Mouse (Mus musculus) forebrain, embryonic 11.5 days (tissue): ENCODE measurements at regions not wholly inside any gene's neighbourhood (a gene's known extent, or its start where the extent isn't known, plus 50 kb on each side); places are given as distances from the start of the nearest gene placed in this dataset.

Experiments
- ATAC-seq: fragments of 200-750 bp; cut with Nextera tagmentation; replicated peaks from 2 replicates; pipeline ENCODE4 v1.8.0; 2017; ENCODE audit warnings: moderate TSS enrichment; ENCODE audit not compliant: low FRiP score
- DNase-seq: peaks from one replicate; pipeline ENCODE4 v3.0.0-alpha.2; 2017; ENCODE audit warnings: low spot score
- H3K27ac ChIP-seq: fragments of 300-500 bp; sonication (generic); 2 replicates; pipeline ENCODE4 v1.5.1; 2014; ENCODE audit warnings: low read depth, low read length
- H3K27me3 ChIP-seq: fragments of 300-500 bp; sonication (generic); 2 replicates; pipeline ENCODE4 v1.6.1; 2014; ENCODE audit warnings: mild to moderate bottlenecking, low read length, mixed read lengths; ENCODE audit not compliant: control insufficient read depth, insufficient read depth
- H3K36me3 ChIP-seq: fragments of 300-500 bp; sonication (generic); 2 replicates; pipeline ENCODE4 v1.6.1; 2014; ENCODE audit warnings: mild to moderate bottlenecking, low read length, moderate library complexity, mixed read lengths; ENCODE audit not compliant: control insufficient read depth, insufficient read depth
- H3K4me1 ChIP-seq: fragments of 300-500 bp; sonication (generic); replicated peaks from 2 replicates; pipeline ENCODE4 v1.6.1; 2014; ENCODE audit warnings: low read length, mixed read lengths; ENCODE audit not compliant: control insufficient read depth, insufficient read depth
- H3K4me2 ChIP-seq: fragments of 300-500 bp; sonication (generic); 2 replicates; pipeline ENCODE4 v1.6.1; 2014; ENCODE audit warnings: low read depth, mild to moderate bottlenecking, low read length, moderate library complexity, mixed read lengths; ENCODE audit not compliant: severe bottlenecking
- H3K4me3 ChIP-seq: fragments of 300-500 bp; sonication (generic); 2 replicates; pipeline ENCODE4 v1.5.1; 2014; ENCODE audit warnings: low read depth, low read length
- H3K9ac ChIP-seq: fragments of 300-500 bp; sonication (generic); 2 replicates; pipeline ENCODE4 v1.6.1; 2014; ENCODE audit warnings: low read length
- H3K9me3 ChIP-seq: fragments of 300-500 bp; sonication (generic); 2 replicates; pipeline ENCODE4 v1.6.1; 2016; ENCODE audit warnings: low read length, mixed read lengths; ENCODE audit not compliant: control insufficient read depth
- WGBS: fragments of 180-500 bp; shearing (Covaris S2); extraction: QIAGEN DNeasy Blood & Tissue Kit; methylation state at CpG from one replicate; pipeline ENCODE4 v1.1.7; 2014; 5-methylcytosine and 5-hydroxymethylcytosine counted together

GRCm38 (mm10) chr2:107175721-107176120 is 114.7 kb upstream of the Kcna4 start:
- Histone ChIP-seq H3K4me3 (no peak overlapping the region), H3K4me2 (no peak overlapping the region), H3K36me3 (no peaks in the 10 kb centered on the region), H3K27ac (no peak overlapping the region), H3K4me1 (no peaks in the 10 kb centered on the region), H3K9ac (no peak overlapping the region), H3K9me3 (no peaks in the 10 kb centered on the region), H3K27me3 (no peaks in the 10 kb centered on the region)
- WGBS, result 58% methylated on average over 4 of the region's 4 CpGs
- ATAC-seq (0 out of 2 replicates have a peak, but pooled peaks have one; percentile 51), DNase-seq (no peak)

GRCm38 (mm10) chr2:107183066-107183465 is 107.4 kb upstream of the Kcna4 start:
- Histone ChIP-seq H3K9me3 (no peaks in the 10 kb centered on the region), H3K4me1 (no peaks in the 10 kb centered on the region), H3K27ac (no peak overlapping the region), H3K4me3 (no peak overlapping the region), H3K27me3 (no peaks in the 10 kb centered on the region), H3K36me3 (no peaks in the 10 kb centered on the region), H3K9ac (no peak overlapping the region), H3K4me2 (no peak overlapping the region)
- 91% methylated on average over 6 of the region's 6 CpGs for WGBS
- ATAC-seq (no peak), DNase-seq (no peak)

- Histone ChIP-seq H3K9ac (no peak overlapping the region), H3K4me1 (no peaks in the 10 kb centered on the region), H3K4me2 (no peak overlapping the region), H3K4me3 (no peak overlapping the region), H3K27me3 (no peaks in the 10 kb centered on the region), H3K9me3 (no peaks in the 10 kb centered on the region), H3K36me3 (no peaks in the 10 kb centered on the region), H3K27ac (no peak overlapping the region)
- ATAC-seq, result no peak
- 24% methylated on average over 3 of the region's 3 CpGs for WGBS
- DNase-seq, result no peak
Measured at GRCm38 (mm10) chr2:107184864-107185263, 105.6 kb upstream of the Kcna4 start.

GRCm38 (mm10) chr2:107201856-107202473 is 88.5 kb upstream of the Kcna4 start:
- Histone ChIP-seq H3K27me3 (no peaks in the 10 kb centered on the region), H3K27ac (no peak overlapping the region), H3K4me1 (no peaks in the 10 kb centered on the region), H3K36me3 (no peaks in the 10 kb centered on the region), H3K4me3 (no peak overlapping the region), H3K9ac (no peak overlapping the region), H3K9me3 (no peaks in the 10 kb centered on the region), H3K4me2 (no peak overlapping the region)
- ATAC-seq, result no peak
- WGBS, result 93% methylated on average over 4 of the region's 4 CpGs
- no peak for DNase-seq

GRCm38 (mm10) chr2:107202474-107202858 is 88.0 kb upstream of the Kcna4 start:
- Histone ChIP-seq H3K36me3 (no peaks in the 10 kb centered on the region), H3K27ac (no peak overlapping the region), H3K4me1 (no peaks in the 10 kb centered on the region), H3K9me3 (no peaks in the 10 kb centered on the region), H3K27me3 (no peaks in the 10 kb centered on the region), H3K4me2 (no peak overlapping the region), H3K4me3 (no peak overlapping the region), H3K9ac (no peak overlapping the region)
- DNase-seq (no peak), ATAC-seq (no peak)
- WGBS, result 79% methylated on average over 3 of the region's 3 CpGs

- no peak overlapping the region for H3K27ac ChIP-seq
- H3K9me3 ChIP-seq, result no peaks in the 10 kb centered on the region
- 77% methylated on average over 1 of the region's 1 CpGs for WGBS
- no peak for DNase-seq
- H3K36me3 ChIP-seq, result no peaks in the 10 kb centered on the region
- H3K9ac ChIP-seq, result no peak overlapping the region
- no peak overlapping the region for H3K4me2 ChIP-seq
- ATAC-seq, result no peak
- H3K4me1 ChIP-seq, result no peaks in the 10 kb centered on the region
- H3K4me3 ChIP-seq, result no peak overlapping the region
- H3K27me3 ChIP-seq, result no peaks in the 10 kb centered on the region
Measured at GRCm38 (mm10) chr2:107221544-107221943, 68.9 kb upstream of the Kcna4 start.

- DNase-seq, result no peak
- no peaks in the 10 kb centered on the region for H3K4me1 ChIP-seq
- ATAC-seq, result no peak
- no peak overlapping the region for H3K4me3 ChIP-seq
- WGBS, result 82% methylated on average over 2 of the region's 2 CpGs
- H3K9ac ChIP-seq, result no peak overlapping the region
- no peak overlapping the region for H3K27ac ChIP-seq
- no peaks in the 10 kb centered on the region for H3K27me3 ChIP-seq
- no peaks in the 10 kb centered on the region for H3K36me3 ChIP-seq
- no peaks in the 10 kb centered on the region for H3K9me3 ChIP-seq
- no peak overlapping the region for H3K4me2 ChIP-seq
Measured at GRCm38 (mm10) chr2:107224679-107225078, 65.8 kb upstream of the Kcna4 start.

GRCm38 (mm10) chr2:107227486-107227885 is 63.0 kb upstream of the Kcna4 start:
- ATAC-seq (no peak), DNase-seq (no peak)
- Histone ChIP-seq H3K9me3 (no peaks in the 10 kb centered on the region), H3K27me3 (no peaks in the 10 kb centered on the region), H3K36me3 (no peaks in the 10 kb centered on the region), H3K4me3 (no peak overlapping the region), H3K4me1 (no peaks in the 10 kb centered on the region), H3K4me2 (no peak overlapping the region), H3K9ac (no peak overlapping the region), H3K27ac (no peak overlapping the region)
- 84% methylated on average over 2 of the region's 2 CpGs for WGBS

GRCm38 (mm10) chr2:107228287-107228686 is 62.2 kb upstream of the Kcna4 start:
- Histone ChIP-seq H3K27me3 (no peaks in the 10 kb centered on the region), H3K27ac (no peak overlapping the region), H3K36me3 (no peaks in the 10 kb centered on the region), H3K4me3 (no peak overlapping the region), H3K9ac (no peak overlapping the region), H3K4me2 (no peak overlapping the region), H3K9me3 (no peaks in the 10 kb centered on the region), H3K4me1 (no peaks in the 10 kb centered on the region)
- no peak for DNase-seq
- WGBS, result 61% methylated on average over 1 of the region's 1 CpGs
- no peak for ATAC-seq
